Mouse (Mus musculus) testis, adult 2 months (tissue): Measurements from ENCODE around the gene Ldb2.

Source experiments
- CTCF ChIP-seq: fragments of 200-500 bp; IDR thresholded peaks from 2 replicates; pipeline ENCODE4 v1.5.1; 2012; ENCODE audit warnings: low read depth, mild to moderate bottlenecking, inconsistent platforms, low read length, moderate library complexity; ENCODE audit not compliant: control insufficient read depth, insufficient read depth, insufficient replicate concordance
- POLR2A ChIP-seq: fragments of 200-500 bp; IDR thresholded peaks from 2 replicates; pipeline ENCODE4 v1.6.1; 2012; ENCODE audit warnings: low read depth, mild to moderate bottlenecking, inconsistent platforms, low read length, moderate library complexity; ENCODE audit not compliant: control insufficient read depth

DNA sequence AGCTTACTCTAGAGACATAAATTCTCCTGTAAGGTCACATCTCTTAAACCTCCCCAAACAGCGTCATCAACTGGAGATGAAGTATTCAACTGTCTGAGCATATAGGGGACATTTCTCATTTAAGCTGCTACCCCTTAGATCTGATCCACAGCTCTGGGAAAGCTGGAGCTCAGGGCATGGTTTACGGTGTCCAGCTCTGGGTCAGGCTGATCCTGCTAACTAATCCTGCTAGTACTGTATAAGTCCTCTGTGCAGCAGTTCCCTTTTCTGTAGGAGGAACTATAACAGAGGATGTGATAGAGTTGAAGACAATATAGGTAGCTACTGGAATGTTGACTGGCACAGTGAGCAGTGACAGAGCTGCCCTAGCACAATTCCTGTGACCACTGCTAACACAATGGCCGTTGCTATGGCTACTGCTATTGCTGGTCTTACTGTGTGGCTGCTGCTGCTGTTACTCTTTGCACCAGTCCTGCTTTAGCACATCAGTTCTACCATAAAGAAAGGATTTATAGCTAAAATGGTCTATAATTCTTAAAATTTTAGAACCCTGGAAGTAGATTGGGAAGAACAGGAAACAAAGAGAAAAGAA is 170.3 kb downstream of the Ldb2 start:
- no peak for TF ChIP-seq CTCF
- no peak for TF ChIP-seq POLR2A
